Mouse (Mus musculus) bone marrow, adult 2 months (tissue): ENCODE results near the gene Taok1.

Experiments
- CTCF ChIP-seq: fragments of 200-500 bp; IDR thresholded peaks from 2 replicates; pipeline ENCODE4 v1.5.1; 2011; ENCODE audit warnings: low read length, control low read depth; ENCODE audit not compliant: control insufficient read depth, insufficient read depth
- POLR2A ChIP-seq: fragments of 200-500 bp; IDR thresholded peaks from 2 replicates; pipeline ENCODE4 v1.6.1; 2011; ENCODE audit warnings: low read depth, mild to moderate bottlenecking, control low read depth, low read length, borderline replicate concordance; ENCODE audit not compliant: control insufficient read depth

GRCm38 (mm10) chr11:77530862-77531261 lies 76.8 kb downstream of the Taok1 start:
- TF ChIP-seq CTCF (no peak), POLR2A (no peak)
